Mouse (Mus musculus) left cerebral cortex, postnatal 10 days (tissue): Measurements from ENCODE around the gene Atp9a. TPM values are rescaled to one million over a fixed set of nuclear protein-coding genes. Genes with fewer than 3 reads are reported as not detected.
A peak's percentile ranks its signal among the peaks of the same experiment; 100 is the strongest.

Experiments used
- DNase-seq, 2 experiments: peaks; one replicate each; pipeline ENCODE4 v3.0.0; 2021 to 2022; ENCODE audit warnings: low spot score in 2 of 2, mixed read lengths in 1 of 2; ENCODE audit errors: extremely low spot score in 1 of 2
- intact Hi-C: fragments of 180-260 bp; cut with DNase I; formaldehyde crosslinking; loops from one replicate; pipeline ENCODE4 v1.15.1; 2025
- total RNA-seq, 2 experiments: library from RNA; stranded (reverse); gene quantifications; 2 replicates each; pipeline ENCODE4 v1.2.3; 2021

Atp9a gene
- total RNA-seq, 2 experiments from 2014 or later = 486 to 487 TPM

- no peak for DNase-seq
- intact Hi-C loops = loop anchor here (5.0 kb wide), 1 partner anchor 48 kb away; the partner anchor contains the start of gene Atp9a
Measured at GRCm38 (mm10) chr2:168694379-168695026, 47.7 kb downstream of the Atp9a start.

GRCm38 (mm10) chr2:168691774-168692173 lies 50.4 kb downstream of the Atp9a start:
- DNase-seq = peak; percentile 53 to 71
- intact Hi-C loops = loop anchor here (5.0 kb wide), 1 partner anchor 51 kb away; the partner anchor contains the start of gene Atp9a

- no peak for DNase-seq
- intact Hi-C loops = no loop called here
Measured at GRCm38 (mm10) chr2:168687326-168687725, 54.9 kb downstream of the Atp9a start.

- intact Hi-C loops = no loop called here
Measured at GRCm38 (mm10) chr2:168685909-168686308, 56.3 kb downstream of the Atp9a start.

GRCm38 (mm10) chr2:168684695-168685094 lies 57.5 kb downstream of the Atp9a start:
- intact Hi-C loops = no loop called here
- no peak for DNase-seq

More at GRCm38 (mm10) chr2:168685909-168686308, 56.3 kb downstream of the Atp9a start:
- DNase-seq = no peak

GRCm38 (mm10) chr2:168683520-168684150 lies 58.6 kb downstream of the Atp9a start:
- intact Hi-C loops = no loop called here
- DNase-seq = no peak

GRCm38 (mm10) chr2:168682721-168683120 lies 59.5 kb downstream of the Atp9a start:
- DNase-seq = no peak
- intact Hi-C loops = no loop called here

GRCm38 (mm10) chr2:168681531-168681930 lies 60.7 kb downstream of the Atp9a start:
- no peak for DNase-seq
- intact Hi-C loops = no loop called here

GRCm38 (mm10) chr2:168679381-168680199 lies 62.6 kb downstream of the Atp9a start:
- intact Hi-C loops = no loop called here
- DNase-seq = no peak

GRCm38 (mm10) chr2:168678662-168679294 lies 63.4 kb downstream of the Atp9a start:
- peak; percentile 79 to 85 for DNase-seq
- intact Hi-C loops = no loop called here

GRCm38 (mm10) chr2:168677650-168678049 lies 64.6 kb downstream of the Atp9a start:
- intact Hi-C loops = no loop called here
- no peak for DNase-seq

- DNase-seq = no peak
- intact Hi-C loops = no loop called here
Measured at GRCm38 (mm10) chr2:168671724-168672123, 70.5 kb downstream of the Atp9a start.

GRCm38 (mm10) chr2:168670241-168670640 lies 72.0 kb downstream of the Atp9a start:
- intact Hi-C loops = no loop called here
- no peak for DNase-seq

- intact Hi-C loops = no loop called here
- DNase-seq = no peak
Measured at GRCm38 (mm10) chr2:168669762-168670161, 72.4 kb downstream of the Atp9a start.

- intact Hi-C loops = no loop called here
Measured at GRCm38 (mm10) chr2:168667745-168668144, 74.5 kb downstream of the Atp9a start.

GRCm38 (mm10) chr2:168665680-168666079 lies 76.5 kb downstream of the Atp9a start:
- intact Hi-C loops = no loop called here
- DNase-seq = no peak

More at GRCm38 (mm10) chr2:168667745-168668144, 74.5 kb downstream of the Atp9a start:
- DNase-seq = no peak

GRCm38 (mm10) chr2:168663716-168664115 lies 78.5 kb downstream of the Atp9a start:
- intact Hi-C loops = no loop called here
- DNase-seq = no peak

GRCm38 (mm10) chr2:168663216-168663615 lies 79.0 kb downstream of the Atp9a start:
- intact Hi-C loops = no loop called here
- no peak for DNase-seq

- intact Hi-C loops = no loop called here
- DNase-seq = no peak
Measured at GRCm38 (mm10) chr2:168661802-168662201, 80.4 kb downstream of the Atp9a start.
